Mouse (Mus musculus) bone marrow macrophage, adult 2 months (primary cell): ENCODE results near the gene Asb1. TPM values are rescaled to one million over a fixed set of nuclear protein-coding genes. Genes with fewer than 3 reads are reported as not detected.
A peak's percentile ranks its signal among the peaks of the same experiment; 100 is the strongest.

ENCODE experiments used
- H3K27ac ChIP-seq: 2 replicates; pipeline ENCODE4 v1.5.1; 2012; ENCODE audit warnings: low read depth, low read length; ENCODE audit not compliant: insufficient read depth
- H3K4me1 ChIP-seq: 2 replicates; pipeline ENCODE4 v1.6.1; 2012; ENCODE audit warnings: low read length; ENCODE audit not compliant: control insufficient read depth, insufficient read depth
- H3K4me3 ChIP-seq: 2 replicates; pipeline ENCODE4 v1.5.1; 2012; ENCODE audit warnings: mild to moderate bottlenecking, low read length, moderate library complexity; ENCODE audit not compliant: insufficient read depth
- CTCF ChIP-seq: IDR thresholded peaks from 2 replicates; pipeline ENCODE4 v1.5.1; 2012; ENCODE audit warnings: low read depth, mild to moderate bottlenecking, low read length, moderate library complexity
- POLR2A ChIP-seq: IDR thresholded peaks from 2 replicates; pipeline ENCODE4 v1.6.1; 2012; ENCODE audit warnings: mild to moderate bottlenecking, low read depth, low read length, borderline replicate concordance
- polyA plus RNA-seq: library from polyadenylated mRNA; stranded (reverse); fragments of >200 nt; gene quantifications from 2 replicates; pipeline ENCODE4 v1.2.4, GENCODE M21; 2012; ENCODE audit not compliant: missing spikeins, insufficient read depth, insufficient read length

Gene Asb1
- polyA plus RNA-seq: 2.6 and 4.2 TPM in 2 replicates

GRCm38 (mm10) chr1:91540271-91540826 lies at the start of gene Asb1:
Gene Asb1 (plus strand): TSS chr1:91540544.
- Histone ChIP-seq H3K4me1 (peaks cover 12% of the 10 kb centered on the region), H3K4me3 (peak within 1 kb of the TSS; percentile 76), H3K27ac (peak within 1 kb of the TSS; percentile 5; the same call in 1 of the 2 replicates)
- no peak for TF ChIP-seq POLR2A

- Histone ChIP-seq H3K27ac (no peak overlapping the region), H3K4me1 (peaks cover 11% of the 10 kb centered on the region), H3K4me3 (no peak overlapping the region)
- TF ChIP-seq POLR2A: no peak
These were observed 47.6 kb upstream of the Asb1 start for GRCm38 (mm10) chr1:91492740-91493139.

- no peak for TF ChIP-seq POLR2A
- no peak for TF ChIP-seq CTCF
- H3K4me1 ChIP-seq: peaks cover 14% of the 10 kb centered on the region
- no peak overlapping the region for H3K27ac ChIP-seq
- H3K4me3 ChIP-seq: peak overlapping the region; percentile 25; the same call in 1 of the 2 replicates
These were observed 46.4 kb upstream of the Asb1 start for GRCm38 (mm10) chr1:91493938-91494337.

DNA sequence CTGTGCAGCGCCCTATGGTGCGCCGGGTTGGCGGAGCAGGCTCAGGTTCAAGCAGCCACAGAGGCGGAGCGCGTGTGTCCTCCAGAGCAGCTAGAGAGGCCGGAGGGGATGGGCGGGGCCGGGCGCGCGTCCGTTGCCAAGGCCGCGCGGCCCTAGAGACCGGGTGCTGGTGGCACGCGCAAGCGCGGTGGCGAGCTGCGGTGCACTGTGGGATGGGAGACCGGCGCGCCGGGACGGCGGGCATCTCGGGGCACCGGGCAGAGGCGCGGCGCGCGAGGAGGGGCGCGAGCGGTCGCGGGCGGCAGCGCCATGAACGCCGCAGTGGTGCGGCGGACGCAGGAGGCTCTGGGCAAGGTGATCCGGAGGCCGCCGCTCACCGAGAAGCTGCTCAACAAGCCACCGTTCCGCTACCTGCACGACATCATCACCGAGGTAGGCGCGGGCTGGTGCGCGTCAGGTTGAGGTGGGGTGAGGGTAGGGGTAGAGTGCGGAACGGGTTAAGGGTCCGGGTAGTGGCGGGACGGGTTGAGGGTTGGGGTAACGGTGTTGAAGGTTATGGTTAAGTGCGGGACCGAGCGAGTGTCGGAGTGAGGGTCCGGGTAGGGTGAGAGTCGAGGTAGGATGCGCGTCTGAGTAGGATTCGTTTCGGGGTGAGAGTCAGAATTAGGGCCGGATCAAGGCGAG lies 45.7 kb upstream of the Asb1 start, which contains the start of gene Traf3ip1:
Gene Traf3ip1 (plus strand): TSS at position 191 of the 684 bp plus-strand sequence.
- Histone ChIP-seq H3K27ac (no peak within 1 kb of the TSS), H3K4me3 (peak within 1 kb of the TSS; percentile 89), H3K4me1 (peaks cover 14% of the 10 kb centered on the region)
- TF ChIP-seq POLR2A (no peak), CTCF (no peak)

DNA sequence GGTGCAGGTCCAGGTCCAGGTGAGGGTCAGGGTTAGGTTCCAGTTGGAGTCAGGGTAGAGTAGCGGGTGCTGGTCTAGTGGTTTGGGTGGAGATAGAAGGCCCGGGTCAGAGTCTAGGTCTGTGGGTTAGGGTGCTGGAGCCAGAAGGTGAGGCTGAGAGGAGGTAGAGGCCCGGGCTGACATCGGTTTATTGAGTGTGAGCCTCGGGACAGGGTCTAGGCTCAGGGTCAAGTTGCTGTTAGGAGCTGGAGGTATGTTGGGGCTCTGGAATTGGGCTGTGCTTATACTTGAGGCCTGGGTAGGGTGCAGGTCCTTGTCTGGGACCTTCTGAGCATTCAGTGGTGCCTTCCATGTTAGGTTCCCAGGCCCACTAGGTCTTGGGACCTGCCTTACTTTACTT lies 45.0 kb upstream of the Asb1 start:
- no peak overlapping the region for H3K27ac ChIP-seq
- peaks cover 14% of the 10 kb centered on the region for H3K4me1 ChIP-seq
- H3K4me3 ChIP-seq: peak overlapping the region; percentile 89
- TF ChIP-seq CTCF (no peak), POLR2A (no peak)

DNA sequence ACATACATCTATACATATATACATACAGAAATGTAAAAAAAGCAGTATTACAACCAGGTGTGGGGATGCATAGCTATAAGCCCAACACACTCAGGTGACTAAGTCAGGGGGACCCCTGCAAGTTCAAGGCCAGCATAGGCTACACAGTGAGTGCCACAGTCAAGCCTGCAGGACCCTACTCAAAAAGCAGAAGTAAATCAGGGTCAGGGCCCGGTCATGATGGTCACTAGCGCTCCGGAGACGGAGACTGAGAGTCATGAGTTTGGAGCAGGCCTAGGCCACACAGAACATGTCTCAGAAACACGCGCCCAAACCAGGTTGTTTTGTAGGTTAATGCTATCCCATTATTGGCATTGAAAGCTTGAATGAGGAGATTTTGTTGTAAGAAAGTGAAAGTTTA lies 41.8 kb upstream of the Asb1 start:
- no peak for TF ChIP-seq CTCF
- TF ChIP-seq POLR2A: no peak
- Histone ChIP-seq H3K4me3 (no peak overlapping the region), H3K4me1 (peaks cover 14% of the 10 kb centered on the region), H3K27ac (no peak overlapping the region)

DNA sequence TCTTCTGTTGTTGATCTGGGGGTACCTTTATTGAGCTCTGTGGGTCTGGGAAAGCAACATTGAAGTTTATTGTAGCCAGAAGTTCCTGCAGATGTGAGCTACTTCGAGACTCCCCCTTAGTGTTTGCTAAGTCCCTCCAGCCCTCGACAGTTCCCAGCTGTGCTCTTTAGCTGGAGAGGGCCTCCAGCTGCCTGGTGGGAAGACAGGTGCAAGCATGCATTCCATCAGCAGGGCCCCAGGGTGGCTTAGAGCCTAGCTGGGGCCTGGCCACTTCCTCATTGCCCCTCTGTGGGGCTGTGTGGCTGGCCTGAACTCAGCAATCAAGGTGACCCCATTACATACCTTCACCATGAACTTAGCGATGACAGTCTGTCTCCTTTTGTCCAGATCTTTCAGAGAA lies 35.7 kb upstream of the Asb1 start:
- Histone ChIP-seq H3K4me1 (no peaks in the 10 kb centered on the region), H3K4me3 (no peak overlapping the region), H3K27ac (no peak overlapping the region)
- no peak for TF ChIP-seq CTCF
- no peak for TF ChIP-seq POLR2A

DNA sequence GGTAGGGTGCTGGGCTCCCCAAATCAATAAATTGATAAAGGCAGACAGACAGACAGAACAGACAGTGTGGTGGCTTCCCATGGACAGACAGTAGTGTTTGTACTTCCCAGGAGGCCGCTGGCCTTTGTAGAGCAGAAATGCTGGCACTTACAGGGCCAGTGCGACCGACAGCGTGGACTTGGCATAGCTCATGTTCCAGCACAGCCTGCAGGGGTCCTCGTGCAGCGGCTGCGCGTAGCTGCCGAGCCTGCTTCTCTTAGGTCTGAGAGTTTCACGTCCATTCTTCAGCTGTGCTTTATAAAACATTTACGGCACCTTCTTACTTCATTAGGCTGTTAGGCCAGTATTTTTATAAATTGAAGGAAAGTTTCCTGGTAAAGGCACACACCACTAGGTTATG lies 25.4 kb upstream of the Asb1 start:
- no peak overlapping the region for H3K27ac ChIP-seq
- no peak for TF ChIP-seq POLR2A
- no peak for TF ChIP-seq CTCF
- no peak overlapping the region for H3K4me3 ChIP-seq
- H3K4me1 ChIP-seq: no peaks in the 10 kb centered on the region

GRCm38 (mm10) chr1:91515642-91516041 lies 24.7 kb upstream of the Asb1 start:
- Histone ChIP-seq H3K27ac (no peak overlapping the region), H3K4me1 (no peaks in the 10 kb centered on the region), H3K4me3 (no peak overlapping the region)
- TF ChIP-seq POLR2A (no peak), CTCF (no peak)

- H3K4me1 ChIP-seq: no peaks in the 10 kb centered on the region
- TF ChIP-seq CTCF (peak; percentile 84), POLR2A (no peak)
- H3K27ac ChIP-seq: no peak overlapping the region
- no peak overlapping the region for H3K4me3 ChIP-seq
These were observed 16.6 kb upstream of the Asb1 start for GRCm38 (mm10) chr1:91523759-91524158.
